Mouse (Mus musculus) erythroblast, embryonic 14.5 days (primary cell): ENCODE measurements around the gene Aspdh.
A peak's percentile ranks its signal among the peaks of the same experiment; 100 is the strongest.

Experiments
- GATA1 ChIP-seq: IDR thresholded peaks from 2 replicates; pipeline ENCODE4 v1.6.1; 2012; ENCODE audit warnings: low read length, inconsistent platforms, mixed read lengths
- TAL1 ChIP-seq: IDR thresholded peaks from 3 replicates; pipeline ENCODE4 v1.6.1; 2012; ENCODE audit warnings: low read length, inconsistent platforms, mixed read lengths

DNA sequence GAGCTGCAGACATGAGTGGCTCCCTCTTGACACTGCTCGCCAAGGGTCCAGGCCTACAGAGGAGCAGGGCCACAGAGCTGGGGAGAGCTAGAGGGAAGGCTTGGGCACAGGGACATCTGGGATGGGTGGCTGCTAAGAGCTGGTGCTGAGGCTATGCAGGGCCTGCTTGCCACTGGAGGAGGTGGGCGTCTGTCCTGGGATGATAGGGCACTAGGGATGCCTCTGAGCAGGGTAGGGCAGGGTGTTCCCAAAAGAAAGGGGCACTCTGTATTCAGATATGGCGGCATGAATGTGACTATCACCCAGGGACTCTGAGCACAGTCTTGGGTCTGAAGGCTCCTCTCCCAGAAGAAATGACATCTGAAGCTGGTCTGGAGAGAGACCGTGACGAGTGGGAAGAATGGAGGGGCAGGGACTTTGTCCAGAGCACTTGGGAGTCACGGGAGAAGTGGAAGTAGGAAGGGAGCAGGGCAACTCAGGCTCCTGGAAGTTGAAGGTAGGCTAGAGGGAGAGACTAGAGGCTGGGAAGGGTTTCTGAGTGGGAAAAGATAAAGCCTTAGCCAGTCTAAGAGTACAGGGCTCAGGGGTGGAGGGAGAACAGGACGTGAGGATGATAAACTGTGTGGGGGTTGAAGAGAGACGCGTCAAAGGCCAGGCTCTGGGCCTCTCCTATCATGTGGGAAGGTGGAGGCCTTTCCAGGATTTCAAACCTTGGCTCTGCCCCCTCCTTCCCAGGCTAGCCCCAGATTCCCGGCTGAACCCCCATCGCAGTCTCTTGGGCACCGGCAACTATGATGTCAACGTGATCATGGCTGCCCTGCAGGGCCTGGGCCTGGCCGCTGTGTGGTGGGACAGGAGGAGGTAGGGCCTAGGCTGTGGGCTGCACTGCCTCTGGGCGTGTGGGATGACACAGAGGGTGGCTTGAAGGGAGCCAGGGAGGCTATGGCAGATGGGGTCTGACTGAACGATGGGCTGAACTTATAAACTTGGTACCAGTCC lies 4.8 kb downstream of the Aspdh start:
- TF ChIP-seq GATA1, result peak; percentile 58; the same call in 1 of the 2 replicates
- TF ChIP-seq TAL1, result peak; percentile 83
